Mouse (Mus musculus): ENCODE measurements around the gene Dcst1. TPM values are rescaled to one million over a fixed set of nuclear protein-coding genes. Genes with fewer than 3 reads are reported as not detected.

Gene Dcst1
- polyA plus RNA-seq, 1 experiment from 2014 or later, result 0.70 TPM

- Histone ChIP-seq H3K36me3 (ENCODE audit: control insufficient read depth, insufficient read depth, low read length) (no peaks in the 10 kb centered on the region), H3K9me3 (replicated peaks; ENCODE audit: control insufficient read depth, low read length) (no peaks in the 10 kb centered on the region), H3K4me3 (replicated peaks; ENCODE audit: low read length) (no peak overlapping the region), H3K27me3 (ENCODE audit: control insufficient read depth, insufficient read depth, low read length) (no peaks in the 10 kb centered on the region), H3K27ac (ENCODE audit: low read length) (peak overlapping the region; percentile 23; the same call in 1 of the 2 replicates), H3K4me2 (ENCODE audit: low read depth, low read length) (no peak overlapping the region), H3K9ac (ENCODE audit: low read length) (no peak overlapping the region), H3K4me1 (ENCODE audit: control insufficient read depth, insufficient read depth, low read length) (peaks cover 11% of the 10 kb centered on the region)
- ATAC-seq (ENCODE audit: insufficient read depth, low FRiP score), result no peak
- 43% methylated on average over 5 of the region's 5 CpGs for WGBS
Measured at GRCm38 (mm10) chr3:89373581-89374231, 8.7 kb upstream of the Dcst1 start.

DNA sequence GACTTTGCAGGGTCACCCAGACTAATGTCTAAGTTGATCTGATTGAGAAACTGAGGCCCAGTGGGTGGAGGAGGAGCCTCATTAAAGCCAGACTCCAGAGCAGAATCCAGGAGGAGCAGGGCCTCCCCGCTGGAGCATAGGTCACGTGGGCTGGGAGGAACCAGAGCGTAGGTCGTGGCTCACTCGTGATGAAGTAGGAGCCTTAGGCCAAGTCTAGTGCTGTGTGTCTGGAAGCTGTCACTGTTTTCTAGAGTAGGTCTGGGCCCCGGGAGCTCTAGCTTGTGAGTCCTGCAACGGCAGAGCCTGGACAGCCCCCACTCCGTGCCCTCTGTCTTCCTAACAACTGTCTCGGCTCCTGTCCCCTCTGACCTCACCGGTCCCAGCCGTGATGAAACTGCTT is 2.3 kb upstream of the Dcst1 start:
- H3K27me3 ChIP-seq (ENCODE audit: control insufficient read depth, insufficient read depth, low read length), result no peaks in the 10 kb centered on the region
- no peak overlapping the region for H3K27ac ChIP-seq (ENCODE audit: low read length)
- H3K4me1 ChIP-seq (ENCODE audit: control insufficient read depth, insufficient read depth, low read length), result 0 out of 2 replicates have a peak, but pooled peaks cover 4% of the 10 kb centered on the region
- H3K4me3 ChIP-seq (replicated peaks; ENCODE audit: low read length), result no peak overlapping the region
- no peak overlapping the region for H3K9ac ChIP-seq (ENCODE audit: low read length)
- H3K4me2 ChIP-seq (ENCODE audit: low read depth, low read length), result no peak overlapping the region
- ATAC-seq (ENCODE audit: insufficient read depth, low FRiP score), result no peak
- H3K36me3 ChIP-seq (ENCODE audit: control insufficient read depth, insufficient read depth, low read length), result no peaks in the 10 kb centered on the region
- WGBS, result 53% methylated on average over 11 of the region's 11 CpGs
- no peaks in the 10 kb centered on the region for H3K9me3 ChIP-seq (replicated peaks; ENCODE audit: control insufficient read depth, low read length)

DNA sequence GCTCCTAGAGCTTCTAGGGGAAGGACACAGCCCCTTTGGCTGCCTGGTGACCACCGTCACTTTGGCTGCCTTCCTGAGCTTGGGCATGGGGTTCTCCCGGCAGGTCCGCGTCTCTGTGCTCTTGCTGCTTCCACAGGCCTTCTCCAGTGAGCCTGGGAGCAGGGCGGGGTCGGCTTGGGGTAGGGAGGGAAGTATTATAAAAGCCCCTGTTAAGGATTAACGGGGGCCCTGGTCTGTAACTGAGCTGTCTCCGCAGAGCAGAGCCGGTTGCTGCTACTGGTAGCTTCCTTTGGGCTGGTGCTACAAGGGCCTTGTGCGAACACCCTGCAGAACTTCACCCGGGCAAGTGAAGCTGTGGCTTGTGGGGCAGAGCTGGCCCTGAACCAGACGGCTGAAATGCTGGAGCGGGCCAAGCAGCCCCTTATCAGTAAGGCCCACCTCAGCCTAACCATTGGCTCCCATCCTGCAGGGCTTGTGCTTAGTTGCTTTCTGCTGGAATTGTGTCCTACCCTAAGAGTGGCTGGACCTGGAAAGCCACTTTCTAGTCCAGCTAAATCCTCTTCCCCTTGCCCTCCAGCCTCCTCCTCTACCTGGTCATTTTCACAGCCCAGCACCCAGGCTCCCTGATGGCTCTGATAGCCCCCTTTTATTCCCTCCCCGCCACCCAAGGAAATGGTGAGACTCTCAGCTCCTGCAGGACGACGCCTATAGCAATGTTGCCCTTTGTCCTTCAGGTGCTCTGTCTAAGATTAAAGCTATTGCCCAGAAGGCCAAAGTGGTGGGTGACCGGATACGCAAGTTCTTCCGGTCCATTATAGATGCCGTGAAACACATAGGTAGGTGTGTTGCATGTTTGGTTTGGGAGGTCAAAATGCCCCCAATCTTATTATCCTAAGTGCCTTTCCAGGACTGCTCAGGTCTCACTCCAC is 697 bp upstream of the Dcst1 start:
- ATAC-seq (ENCODE audit: insufficient read depth, low FRiP score), result 0 out of 2 replicates have a peak, but pooled peaks have one; percentile 19
- no peak overlapping the region for H3K27ac ChIP-seq (ENCODE audit: low read length)
- 0 out of 2 replicates have a peak, but pooled peaks cover 4% of the 10 kb centered on the region for H3K4me1 ChIP-seq (ENCODE audit: control insufficient read depth, insufficient read depth, low read length)
- H3K9me3 ChIP-seq (replicated peaks; ENCODE audit: control insufficient read depth, low read length), result no peaks in the 10 kb centered on the region
- H3K27me3 ChIP-seq (ENCODE audit: control insufficient read depth, insufficient read depth, low read length), result no peaks in the 10 kb centered on the region
- no peaks in the 10 kb centered on the region for H3K36me3 ChIP-seq (ENCODE audit: control insufficient read depth, insufficient read depth, low read length)
- no peak overlapping the region for H3K4me2 ChIP-seq (ENCODE audit: low read depth, low read length)
- no peak overlapping the region for H3K4me3 ChIP-seq (replicated peaks; ENCODE audit: low read length)
- WGBS, result 55% methylated on average over 20 of the region's 20 CpGs
- H3K9ac ChIP-seq (ENCODE audit: low read length), result peak overlapping the region; percentile 55

- Histone ChIP-seq H3K27me3 (ENCODE audit: control insufficient read depth, insufficient read depth, low read length) (no peaks in the 10 kb centered on the region), H3K9ac (ENCODE audit: low read length) (no peak overlapping the region), H3K36me3 (ENCODE audit: control insufficient read depth, insufficient read depth, low read length) (no peaks in the 10 kb centered on the region), H3K4me1 (ENCODE audit: control insufficient read depth, insufficient read depth, low read length) (peaks cover 7% of the 10 kb centered on the region; the same call in 1 of the 2 replicates), H3K4me2 (ENCODE audit: low read depth, low read length) (no peak overlapping the region), H3K4me3 (replicated peaks; ENCODE audit: low read length) (no peak overlapping the region), H3K27ac (ENCODE audit: low read length) (no peak overlapping the region), H3K9me3 (replicated peaks; ENCODE audit: control insufficient read depth, low read length) (no peaks in the 10 kb centered on the region)
- 68% methylated on average over 8 of the region's 8 CpGs for WGBS
- ATAC-seq (ENCODE audit: insufficient read depth, low FRiP score), result no peak
Measured at GRCm38 (mm10) chr3:89364631-89365030, 422 bp downstream of the Dcst1 start.

DNA sequence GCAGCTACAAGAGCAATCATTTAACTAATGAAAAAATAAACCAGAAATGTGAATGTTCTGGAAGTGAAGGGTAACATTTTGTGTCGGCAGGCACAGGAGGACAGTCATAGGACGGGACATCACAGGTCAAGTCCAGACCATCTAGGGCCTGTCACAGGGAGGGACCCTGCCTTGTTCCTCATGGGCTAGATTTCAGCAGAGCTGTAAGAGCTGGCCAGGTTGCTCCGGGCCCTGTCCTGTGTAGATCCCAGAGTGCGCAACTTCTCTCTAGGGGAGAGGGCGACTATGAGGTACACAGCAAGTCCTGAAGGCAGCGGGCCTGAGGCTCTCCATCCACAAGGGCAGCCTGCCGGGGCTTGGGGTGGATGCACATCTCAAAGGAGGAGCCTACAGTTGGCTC is 3.4 kb downstream of the Dcst1 start, which contains the start of gene Dcst2:
Dcst2 (plus strand) TSS at position 301 of the 400 bp plus-strand sequence.
- H3K4me2 ChIP-seq (ENCODE audit: low read depth, low read length), result no peak within 1 kb of the TSS
- no peaks in the 10 kb centered on the region for H3K9me3 ChIP-seq (replicated peaks; ENCODE audit: control insufficient read depth, low read length)
- H3K9ac ChIP-seq (ENCODE audit: low read length), result no peak within 1 kb of the TSS
- WGBS, result 86% methylated on average over 7 of the region's 7 CpGs
- H3K36me3 ChIP-seq (ENCODE audit: control insufficient read depth, insufficient read depth, low read length), result no peaks in the 10 kb centered on the region
- no peak for ATAC-seq (ENCODE audit: insufficient read depth, low FRiP score)
- no peak within 1 kb of the TSS for H3K27ac ChIP-seq (ENCODE audit: low read length)
- H3K4me3 ChIP-seq (replicated peaks; ENCODE audit: low read length), result no peak within 1 kb of the TSS
- no peaks in the 10 kb centered on the region for H3K27me3 ChIP-seq (ENCODE audit: control insufficient read depth, insufficient read depth, low read length)
- H3K4me1 ChIP-seq (ENCODE audit: control insufficient read depth, insufficient read depth, low read length), result peaks cover 10% of the 10 kb centered on the region; the same call in 1 of the 2 replicates

DNA sequence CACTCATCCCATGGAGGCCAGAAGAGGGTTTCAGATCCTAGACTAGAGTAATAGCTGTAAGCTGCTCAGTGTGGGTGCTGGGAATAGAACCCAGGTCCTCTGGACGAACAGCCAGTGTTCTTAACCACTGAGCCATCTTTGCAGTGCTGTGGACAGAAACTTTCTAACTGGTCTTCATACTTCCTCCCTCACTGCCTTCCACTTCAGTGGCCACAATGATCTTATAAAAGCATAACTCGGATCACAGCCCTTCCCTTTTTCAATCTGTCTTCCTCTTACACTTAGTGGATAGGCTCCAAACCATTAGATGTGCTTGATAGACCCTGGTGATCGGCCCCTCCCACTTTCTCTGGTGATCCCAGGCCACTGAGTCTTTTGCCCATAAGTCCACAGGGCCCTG is 4.8 kb downstream of the Dcst1 start:
- no peaks in the 10 kb centered on the region for H3K9me3 ChIP-seq (replicated peaks; ENCODE audit: control insufficient read depth, low read length)
- no peak overlapping the region for H3K9ac ChIP-seq (ENCODE audit: low read length)
- no peak for ATAC-seq (ENCODE audit: insufficient read depth, low FRiP score)
- no peak overlapping the region for H3K4me3 ChIP-seq (replicated peaks; ENCODE audit: low read length)
- no peak overlapping the region for H3K27ac ChIP-seq (ENCODE audit: low read length)
- no peak overlapping the region for H3K4me2 ChIP-seq (ENCODE audit: low read depth, low read length)
- H3K36me3 ChIP-seq (ENCODE audit: control insufficient read depth, insufficient read depth, low read length), result no peaks in the 10 kb centered on the region
- 78% methylated on average over 3 of the region's 3 CpGs for WGBS
- no peaks in the 10 kb centered on the region for H3K27me3 ChIP-seq (ENCODE audit: control insufficient read depth, insufficient read depth, low read length)
- peaks cover 11% of the 10 kb centered on the region; the same call in 1 of the 2 replicates for H3K4me1 ChIP-seq (ENCODE audit: control insufficient read depth, insufficient read depth, low read length)

DNA sequence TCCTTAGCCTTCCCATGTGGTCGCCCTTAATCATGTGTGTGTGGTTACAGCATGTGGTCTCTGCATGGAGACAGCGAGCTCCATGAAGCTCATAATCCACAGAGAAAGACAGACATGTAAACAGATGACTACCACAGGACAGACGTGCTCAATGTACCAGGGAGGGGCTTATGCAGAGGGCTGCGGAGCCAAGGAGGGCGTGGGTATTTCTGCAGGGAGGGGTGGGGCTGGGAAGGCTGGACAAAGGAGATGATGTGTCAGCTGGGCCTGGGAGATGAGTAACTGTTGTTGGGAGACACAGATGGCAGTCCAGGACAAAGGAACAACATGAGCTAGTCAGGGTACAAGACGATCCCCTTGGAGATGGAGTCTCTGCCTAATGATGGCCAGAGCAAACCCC is 5.4 kb downstream of the Dcst1 start:
- peak; percentile 41; the same call in 1 of the 2 replicates for ATAC-seq (ENCODE audit: insufficient read depth, low FRiP score)
- H3K9ac ChIP-seq (ENCODE audit: low read length), result no peak overlapping the region
- 51% methylated on average over 6 of the region's 6 CpGs for WGBS
- H3K4me2 ChIP-seq (ENCODE audit: low read depth, low read length), result no peak overlapping the region
- H3K36me3 ChIP-seq (ENCODE audit: control insufficient read depth, insufficient read depth, low read length), result no peaks in the 10 kb centered on the region
- no peaks in the 10 kb centered on the region for H3K27me3 ChIP-seq (ENCODE audit: control insufficient read depth, insufficient read depth, low read length)
- H3K4me1 ChIP-seq (ENCODE audit: control insufficient read depth, insufficient read depth, low read length), result peaks cover 15% of the 10 kb centered on the region; the same call in 1 of the 2 replicates
- no peak overlapping the region for H3K4me3 ChIP-seq (replicated peaks; ENCODE audit: low read length)
- H3K9me3 ChIP-seq (replicated peaks; ENCODE audit: control insufficient read depth, low read length), result no peaks in the 10 kb centered on the region
- H3K27ac ChIP-seq (ENCODE audit: low read length), result no peak overlapping the region

- Histone ChIP-seq H3K9me3 (replicated peaks; ENCODE audit: control insufficient read depth, low read length) (no peaks in the 10 kb centered on the region), H3K4me3 (replicated peaks; ENCODE audit: low read length) (no peak overlapping the region), H3K27me3 (ENCODE audit: control insufficient read depth, insufficient read depth, low read length) (no peaks in the 10 kb centered on the region), H3K27ac (ENCODE audit: low read length) (no peak overlapping the region), H3K4me1 (ENCODE audit: control insufficient read depth, insufficient read depth, low read length) (peaks cover 15% of the 10 kb centered on the region; the same call in 1 of the 2 replicates), H3K36me3 (ENCODE audit: control insufficient read depth, insufficient read depth, low read length) (no peaks in the 10 kb centered on the region), H3K4me2 (ENCODE audit: low read depth, low read length) (no peak overlapping the region), H3K9ac (ENCODE audit: low read length) (no peak overlapping the region)
- ATAC-seq (ENCODE audit: insufficient read depth, low FRiP score), result no peak
- WGBS, result 67% methylated on average over 9 of the region's 9 CpGs
Measured at GRCm38 (mm10) chr3:89356029-89356428, 9.0 kb downstream of the Dcst1 start.

GRCm38 (mm10) chr3:89355512-89355902 is 9.5 kb downstream of the Dcst1 start:
- H3K9ac ChIP-seq (ENCODE audit: low read length), result 0 out of 2 replicates have a peak overlapping the region, but pooled peaks have one; percentile 23
- H3K4me1 ChIP-seq (ENCODE audit: control insufficient read depth, insufficient read depth, low read length), result peaks cover 17% of the 10 kb centered on the region; the same call in 1 of the 2 replicates
- H3K27ac ChIP-seq (ENCODE audit: low read length), result no peak overlapping the region
- H3K4me2 ChIP-seq (ENCODE audit: low read depth, low read length), result no peak overlapping the region
- no peaks in the 10 kb centered on the region for H3K9me3 ChIP-seq (replicated peaks; ENCODE audit: control insufficient read depth, low read length)
- no peaks in the 10 kb centered on the region for H3K27me3 ChIP-seq (ENCODE audit: control insufficient read depth, insufficient read depth, low read length)
- H3K36me3 ChIP-seq (ENCODE audit: control insufficient read depth, insufficient read depth, low read length), result no peaks in the 10 kb centered on the region
- 76% methylated on average over 6 of the region's 6 CpGs for WGBS
- H3K4me3 ChIP-seq (replicated peaks; ENCODE audit: low read length), result no peak overlapping the region
- no peak for ATAC-seq (ENCODE audit: insufficient read depth, low FRiP score)

All from stomach, embryonic 16.5 days (tissue).